Mouse (Mus musculus) c-Kit-positive CD71-positive TER-119-positive erythroid progenitor cells, embryonic 14.5 days (primary cell): Measurements from ENCODE around the gene Samd13.

Source experiments
- DNase-seq: peaks from one replicate; pipeline ENCODE4 v3.0.0-alpha.2; 2013; ENCODE audit warnings: low spot score

Gene Samd13

DNA sequence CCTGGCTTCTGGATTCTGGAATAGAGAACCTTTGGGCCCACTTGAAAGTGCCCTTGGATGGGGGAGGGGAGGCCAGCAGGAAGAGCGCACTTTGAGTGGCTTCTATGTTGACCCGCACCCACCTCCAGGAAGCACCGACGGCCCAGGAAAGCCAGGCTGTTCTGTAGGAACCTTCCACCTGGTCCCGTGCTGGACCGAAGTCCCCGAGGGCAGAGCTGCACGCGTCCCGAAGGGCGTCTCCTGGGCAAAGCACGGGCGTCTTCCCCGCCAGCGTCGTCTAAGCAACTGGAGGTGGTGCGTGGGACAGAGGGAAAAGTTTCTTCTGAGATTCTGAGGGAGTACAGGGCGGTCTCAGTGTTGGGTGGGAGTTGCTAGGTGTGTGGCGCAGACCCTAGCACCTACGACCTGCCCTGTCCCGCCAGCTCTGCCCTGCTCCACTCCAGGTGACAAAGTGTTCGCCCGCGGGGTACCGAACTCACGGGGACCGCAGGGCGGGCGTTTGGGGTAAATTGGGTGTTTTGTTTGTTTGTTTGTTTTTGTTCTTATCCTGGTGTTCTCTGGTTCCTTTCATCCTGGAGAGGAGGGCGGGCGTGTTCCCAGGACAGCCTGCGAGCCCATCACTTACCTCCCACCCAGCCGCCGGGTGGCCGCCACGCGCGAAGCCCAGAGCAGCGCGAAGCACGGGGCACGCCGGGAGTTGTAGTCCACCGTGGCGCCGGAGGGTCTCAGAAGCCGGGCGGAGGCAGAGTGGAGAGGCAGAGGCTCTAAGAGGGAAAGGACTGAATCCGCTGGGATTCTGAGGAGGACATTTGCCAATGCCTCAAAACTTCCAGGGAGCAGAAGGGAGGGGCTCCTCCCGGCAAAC, at the start of gene Samd13:
TSS of gene Samd13 (minus strand) at position 782 of the 865 bp plus-strand sequence.
- DNase-seq, result no peak

DNA sequence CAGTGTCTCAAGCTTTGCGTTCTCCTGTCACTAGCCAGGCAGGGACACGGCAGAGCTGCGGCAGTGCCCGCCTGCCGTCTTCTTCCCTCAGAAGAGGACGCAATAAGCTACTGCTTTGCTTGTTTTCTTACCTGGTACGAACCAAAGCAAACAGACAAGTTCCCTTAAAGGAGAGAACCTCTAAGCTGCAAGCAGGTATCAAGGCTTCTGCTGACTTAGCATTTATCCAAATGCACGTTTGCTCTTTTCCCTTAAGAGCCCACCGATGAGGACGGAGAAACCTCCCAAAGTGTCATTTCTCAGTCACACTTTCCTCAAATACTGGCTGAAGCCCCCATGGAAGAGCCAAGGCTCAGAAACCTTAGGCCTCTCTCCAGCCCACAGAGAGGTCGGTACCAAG, 46.1 kb upstream of the Samd13 start:
- no peak for DNase-seq

DNA sequence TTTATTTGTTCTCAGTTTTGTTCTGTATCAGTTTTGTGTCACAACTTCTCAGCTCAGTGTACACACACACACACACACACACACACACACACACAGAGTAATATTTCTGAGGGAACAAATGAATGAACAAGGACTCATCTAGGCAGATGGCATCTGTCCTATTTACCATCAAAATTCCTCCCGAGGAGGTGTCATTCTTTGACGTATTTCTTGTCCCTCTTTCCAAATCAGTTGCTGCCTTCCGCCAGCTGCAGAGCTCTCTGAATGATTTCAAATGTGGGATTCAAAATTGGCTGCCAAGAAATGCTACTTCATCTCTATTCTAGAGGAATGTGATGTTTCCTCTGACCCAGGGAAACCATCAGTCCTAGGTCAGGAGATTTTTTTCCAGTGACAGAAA, 37.6 kb upstream of the Samd13 start:
- no peak for DNase-seq

DNA sequence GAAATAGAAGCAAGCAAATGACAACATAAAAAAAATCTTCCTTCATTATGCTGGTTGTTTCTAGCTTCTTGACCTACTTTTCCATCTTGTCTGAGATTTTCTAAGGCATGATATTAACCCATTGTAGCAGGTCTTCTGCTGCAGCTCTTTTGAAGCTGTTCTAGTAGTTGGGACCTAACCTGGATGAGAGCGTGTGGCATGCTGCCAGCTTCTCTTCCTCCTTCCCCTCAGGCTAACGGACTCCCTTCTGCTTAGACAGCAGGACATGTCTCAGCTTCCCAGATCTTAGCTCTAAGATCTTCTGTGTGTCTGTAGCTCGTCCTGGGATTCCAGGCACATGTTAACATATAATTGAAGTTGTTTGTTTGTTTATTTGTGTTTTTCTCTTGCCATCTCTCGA, 34.3 kb upstream of the Samd13 start:
- no peak for DNase-seq

DNA sequence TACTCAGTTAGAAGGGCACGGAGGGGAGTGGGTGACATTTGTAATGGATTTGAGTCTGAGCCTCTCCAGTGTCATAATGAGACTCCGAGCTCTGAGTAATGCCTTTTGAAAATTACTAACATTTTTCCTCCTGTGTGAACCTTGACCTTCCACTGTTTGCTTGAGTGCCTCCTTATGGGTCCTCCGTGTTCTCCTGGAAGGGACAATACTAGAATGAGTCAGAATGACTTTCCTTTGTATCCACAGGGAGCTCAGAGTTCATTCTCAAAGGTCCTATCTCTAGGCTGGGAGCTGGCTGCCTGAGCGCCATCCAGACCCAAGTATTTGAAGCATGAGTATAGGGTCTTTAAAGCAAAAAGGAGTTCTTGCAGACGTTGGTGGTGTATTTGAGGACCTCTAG, 32.9 kb upstream of the Samd13 start:
- DNase-seq, result no peak

DNA sequence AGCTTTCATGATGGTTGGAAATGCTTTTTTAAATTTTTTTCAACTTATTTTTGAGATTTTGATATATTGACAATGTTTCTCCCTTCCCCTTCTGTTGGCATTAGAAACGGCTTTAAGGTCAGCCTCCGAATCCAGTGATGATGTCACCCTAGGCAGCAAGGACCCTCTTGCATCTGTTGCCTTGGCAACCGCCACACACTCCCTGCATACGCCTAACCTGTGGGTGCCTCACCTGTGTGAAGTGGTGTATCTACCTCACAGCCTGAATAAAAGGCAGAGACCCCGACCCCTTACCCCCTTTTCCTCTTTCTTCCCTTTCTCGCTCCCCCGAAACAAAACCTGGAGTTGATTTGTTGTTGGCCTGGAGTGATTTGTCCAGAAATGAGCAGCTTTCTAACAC, 26.9 kb upstream of the Samd13 start:
- DNase-seq, result no peak

DNA sequence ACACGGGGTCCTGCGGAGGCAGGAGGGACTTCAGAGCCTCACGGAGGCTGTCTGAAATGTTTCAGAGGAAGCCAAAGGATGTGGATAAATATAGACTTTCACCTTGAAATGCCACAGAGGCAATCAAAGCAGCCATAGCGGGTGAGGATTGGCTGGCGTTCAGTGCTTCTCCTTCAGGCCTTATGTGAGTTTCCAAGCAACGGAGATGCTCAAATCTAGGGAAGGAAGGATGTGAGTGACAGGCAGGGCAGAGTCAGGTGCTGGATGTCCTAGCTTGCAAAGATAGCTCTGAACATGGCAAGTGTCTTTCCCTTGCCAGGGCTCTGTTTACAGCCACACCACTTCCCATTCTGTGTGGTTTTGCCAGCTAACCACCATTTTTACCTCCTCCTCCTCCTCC, 26.2 kb upstream of the Samd13 start:
- DNase-seq, result no peak

DNA sequence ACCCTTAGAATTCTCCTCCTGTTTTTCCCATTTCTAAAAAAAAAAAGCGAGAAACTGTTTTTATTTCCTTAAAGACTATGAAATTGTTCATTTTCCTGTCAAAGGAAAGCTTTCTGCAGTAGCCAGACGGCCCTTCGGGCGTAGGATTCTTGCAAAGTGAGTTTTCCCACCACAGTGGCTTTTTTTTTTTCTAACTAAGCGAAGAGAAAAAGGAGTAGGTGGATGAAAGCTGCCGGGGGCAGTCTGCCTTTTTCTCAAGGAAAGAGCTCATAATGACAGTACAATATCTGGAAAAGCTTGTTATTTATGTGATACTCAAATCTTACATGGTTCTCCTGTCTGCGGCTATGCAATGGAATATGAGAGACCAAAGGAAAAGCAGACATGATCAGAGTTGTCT, 25.7 kb upstream of the Samd13 start:
- no peak for DNase-seq

DNA sequence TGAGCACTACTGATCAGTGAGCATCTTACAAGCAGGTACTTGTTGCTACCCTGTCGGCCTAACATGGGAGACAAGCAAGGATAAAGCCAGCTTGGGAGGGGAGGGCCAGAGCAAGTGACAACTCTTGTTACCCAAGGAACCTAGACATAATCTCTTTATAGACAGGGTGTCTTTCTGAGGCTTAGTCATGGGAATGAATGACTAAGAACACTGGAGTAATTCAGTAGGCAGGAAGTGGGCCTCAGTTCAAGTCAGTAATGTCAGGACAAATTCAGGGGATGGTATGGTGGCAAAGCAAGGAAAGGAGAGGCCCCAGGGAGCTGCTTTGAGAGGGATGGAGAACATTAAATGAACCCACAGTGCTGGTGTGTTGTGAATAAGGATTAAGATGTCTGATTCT, 23.7 kb upstream of the Samd13 start:
- no peak for DNase-seq

DNA sequence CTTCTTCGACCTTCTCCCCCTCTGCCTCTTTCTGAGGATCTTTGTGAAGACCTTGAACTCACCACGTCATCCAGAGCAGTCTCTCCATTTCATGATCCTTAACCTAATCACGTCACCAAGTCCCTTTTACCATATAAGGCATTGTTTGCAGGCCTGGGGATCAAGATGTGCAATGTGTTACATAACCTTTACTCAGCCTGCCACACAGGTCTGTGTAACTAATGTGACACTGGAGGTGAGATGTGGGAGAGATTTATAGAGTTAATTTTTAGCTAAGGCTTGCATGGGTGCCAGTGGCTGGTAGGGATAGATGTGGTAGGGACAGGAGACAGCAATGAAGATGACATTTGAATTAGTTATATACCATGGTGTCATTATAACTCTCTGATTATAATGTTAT, 23.0 kb upstream of the Samd13 start:
- no peak for DNase-seq

DNA sequence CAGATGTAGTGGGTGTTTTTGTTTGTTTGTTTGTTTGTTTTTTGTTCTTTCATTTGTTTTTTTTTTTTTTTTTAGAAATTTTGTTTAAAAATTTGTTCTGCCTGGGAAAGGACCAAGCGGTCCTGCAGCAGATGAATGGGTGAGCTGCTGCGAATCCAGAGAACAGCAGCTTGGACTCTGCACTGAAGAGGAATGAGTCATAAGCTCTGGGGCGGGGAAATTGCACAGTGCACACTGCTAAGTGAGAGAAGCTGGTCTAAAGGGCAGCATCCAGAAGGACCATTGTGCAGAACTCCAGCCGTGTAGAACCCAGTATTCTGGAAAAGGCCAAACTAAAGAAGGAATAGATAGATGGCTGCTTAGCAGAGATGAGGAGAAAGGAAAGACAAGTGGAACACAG, 18.7 kb upstream of the Samd13 start:
- DNase-seq, result no peak

DNA sequence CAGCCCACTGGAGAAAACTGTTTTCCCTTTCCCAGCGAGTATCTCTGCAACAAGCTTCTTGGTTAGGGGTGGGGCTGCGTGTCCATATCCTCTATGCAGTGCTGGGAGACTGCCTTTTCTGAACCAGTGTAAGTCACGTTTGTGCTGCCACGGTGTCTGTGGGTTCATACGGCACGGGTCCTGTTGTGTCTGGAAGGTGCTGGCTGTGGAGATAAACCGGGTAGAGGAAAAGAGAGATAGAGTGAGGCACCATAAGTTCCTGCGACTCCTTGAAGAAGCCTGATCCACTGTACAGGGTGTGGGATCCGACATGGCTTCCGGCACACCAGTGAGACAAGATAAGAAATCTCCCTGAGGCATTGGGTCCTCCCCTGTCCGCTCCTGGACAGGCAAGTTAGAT, 14.7 kb upstream of the Samd13 start:
- peak; percentile 50 for DNase-seq

DNA sequence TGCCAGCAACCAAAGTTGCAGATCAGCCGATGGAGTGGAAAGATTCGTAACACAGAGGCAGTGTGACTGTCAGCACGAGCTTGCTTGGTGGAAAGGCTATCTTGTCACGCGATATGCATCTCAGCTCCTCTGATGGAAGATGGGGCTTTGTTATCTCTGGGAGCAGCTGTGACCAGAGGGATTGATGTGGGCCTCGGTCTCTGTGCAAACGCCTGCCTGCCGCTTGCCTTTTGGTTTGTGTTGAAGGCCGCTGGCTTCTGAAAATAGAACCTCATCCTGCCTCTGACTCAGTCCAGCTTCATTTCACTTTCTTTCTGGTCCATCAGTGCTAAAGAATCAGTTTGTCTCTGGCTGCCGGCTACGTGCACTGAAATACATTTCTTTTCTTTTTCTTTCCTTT, 13.6 kb upstream of the Samd13 start:
- DNase-seq, result peak; percentile 36

DNA sequence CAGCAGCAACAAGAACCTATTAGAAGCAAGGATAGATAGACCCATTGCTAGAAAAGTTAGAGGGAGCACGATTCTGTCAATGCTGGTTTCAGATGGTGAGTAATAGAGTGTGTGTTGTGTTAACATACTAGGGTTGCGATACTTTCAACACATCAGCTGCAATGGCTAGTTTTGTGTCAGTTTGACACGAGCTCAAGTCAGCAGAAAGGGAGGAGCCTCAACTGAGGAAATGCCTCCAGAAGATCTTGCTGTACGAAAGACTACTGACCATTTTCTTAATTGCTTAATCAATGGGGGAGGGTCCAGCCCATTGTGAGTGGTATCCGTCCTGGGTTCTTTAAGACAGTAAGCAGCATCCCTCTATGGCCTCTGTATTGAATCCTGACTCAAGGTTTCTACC, 7.2 kb upstream of the Samd13 start:
- no peak for DNase-seq

DNA sequence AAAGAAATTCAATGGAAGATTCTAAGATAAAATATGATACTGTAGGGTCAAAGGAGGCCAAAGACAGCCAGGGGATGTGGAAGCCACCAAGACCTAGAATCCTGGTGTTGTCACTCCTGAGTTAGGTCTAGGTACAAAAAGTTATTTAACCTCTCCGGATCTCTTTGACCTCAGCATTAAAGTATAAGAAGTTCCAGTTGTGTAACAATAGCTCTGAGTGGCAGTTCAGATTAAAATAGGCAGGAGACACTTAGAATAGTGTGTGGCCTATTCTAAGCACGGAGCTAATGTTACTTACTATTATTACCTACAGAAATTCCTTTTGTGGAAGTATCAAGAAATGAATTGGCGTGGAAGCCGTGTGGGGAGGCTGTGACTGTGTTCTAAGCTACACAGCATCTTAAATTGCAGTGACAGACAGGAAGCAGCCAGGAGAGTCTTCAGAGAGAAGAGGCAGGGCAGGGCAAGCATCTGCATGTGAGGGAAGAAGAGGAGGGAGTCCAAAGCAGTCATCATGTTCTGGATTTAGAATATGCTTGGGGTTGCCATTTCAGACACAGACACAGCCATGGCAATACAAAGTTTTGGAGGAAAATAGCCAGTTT, 1.8 kb upstream of the Samd13 start:
- no peak for DNase-seq

DNA sequence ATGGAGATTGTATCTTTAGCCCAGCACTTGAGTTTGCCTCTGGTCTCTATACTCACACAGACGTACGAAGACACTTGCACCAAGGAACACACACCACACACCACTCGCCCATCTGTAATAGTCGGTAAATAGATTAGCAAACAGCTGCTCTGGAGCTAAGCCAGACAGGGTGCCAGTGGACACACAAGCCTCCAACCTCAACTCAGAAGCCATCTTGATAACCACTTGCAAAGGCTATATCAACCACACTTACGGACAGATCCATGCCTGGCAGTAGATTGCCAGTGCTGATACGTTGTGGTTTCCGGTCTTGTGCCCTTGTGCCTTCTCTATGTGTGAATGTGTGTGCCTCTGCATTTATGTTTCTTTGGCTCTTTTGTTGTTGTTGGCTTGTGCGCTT, 1.0 kb upstream of the Samd13 start:
- no peak for DNase-seq

DNA sequence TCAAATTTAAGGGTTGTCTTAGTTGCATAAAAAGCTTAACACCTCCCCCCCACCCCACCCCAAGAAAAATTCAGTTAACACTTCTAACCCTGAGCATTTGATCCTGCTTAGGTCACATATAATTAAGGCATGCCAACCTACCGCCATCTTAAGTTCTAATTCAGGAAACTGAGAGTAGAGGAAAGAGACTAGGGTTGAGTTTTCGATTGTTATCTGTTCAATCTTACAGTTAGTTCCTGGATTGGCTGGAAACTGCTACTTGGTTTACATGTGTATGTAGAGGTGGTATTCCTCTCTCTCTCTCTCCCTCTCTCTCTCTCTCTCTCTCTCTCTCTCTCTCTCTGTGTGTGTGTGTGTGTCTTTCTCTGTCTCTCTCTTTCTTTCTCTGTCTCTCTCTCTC, 2.3 kb downstream of the Samd13 start:
- DNase-seq, result no peak

DNA sequence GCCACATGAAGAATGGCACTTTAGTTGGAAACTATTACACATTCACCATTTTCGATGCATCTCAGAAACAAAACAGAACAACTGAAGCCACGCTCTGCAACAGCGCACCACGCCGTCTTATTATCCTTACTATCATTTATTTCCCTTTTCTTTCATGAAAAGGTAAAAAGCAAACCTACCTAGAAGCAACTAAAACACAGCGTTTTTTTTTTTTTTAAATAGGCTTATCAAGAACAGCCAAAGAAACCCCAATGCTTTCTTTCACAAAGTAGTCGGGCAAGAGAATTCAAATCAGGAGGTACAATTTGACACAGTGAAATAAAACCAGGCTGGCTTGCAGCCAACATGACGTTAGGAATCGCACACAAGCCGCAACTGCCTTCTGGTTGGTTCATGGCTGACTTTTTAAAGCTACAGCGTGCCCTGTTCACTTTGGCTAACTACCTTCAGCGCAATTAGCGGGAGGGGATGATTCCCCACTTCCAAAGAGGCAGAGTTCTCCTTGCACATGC, 3.2 kb downstream of the Samd13 start:
- no peak for DNase-seq

DNA sequence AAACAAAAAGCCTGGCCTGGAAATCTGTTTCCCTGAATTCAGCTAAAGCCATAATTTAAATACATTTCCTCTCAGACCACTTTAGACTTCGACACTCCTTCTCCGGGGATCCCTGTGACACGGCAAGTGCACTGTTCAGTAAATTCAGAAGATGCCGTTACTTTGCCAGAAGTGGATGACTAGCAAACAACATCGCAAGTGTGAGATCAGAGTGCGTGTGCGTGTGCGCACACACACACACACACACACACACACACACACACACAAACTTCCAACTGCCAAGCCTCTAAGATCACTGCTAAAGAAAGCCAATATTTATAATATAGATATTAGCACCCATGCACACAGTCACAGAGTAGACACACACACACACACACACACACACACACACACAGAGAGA, 3.7 kb downstream of the Samd13 start:
- no peak for DNase-seq

DNA sequence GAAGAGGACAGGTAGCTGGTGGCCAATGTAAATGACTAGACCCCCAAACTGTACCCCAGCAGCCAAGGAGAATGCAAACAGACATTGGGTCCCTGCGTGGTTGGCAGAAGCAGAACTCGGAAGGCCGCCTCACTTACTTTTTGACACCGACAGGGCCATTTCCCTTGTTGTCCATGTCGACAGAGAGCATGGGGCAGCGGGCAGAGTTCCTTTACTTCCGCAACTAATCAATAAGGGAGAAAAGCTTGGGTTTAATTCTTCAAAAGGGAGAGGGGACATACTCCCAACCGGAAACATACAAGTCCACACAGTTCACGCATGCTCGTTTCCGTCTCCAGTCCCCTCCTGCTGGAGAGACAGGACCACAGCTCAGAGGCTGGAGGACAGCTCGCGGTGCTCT, 4.8 kb downstream of the Samd13 start:
- no peak for DNase-seq

DNA sequence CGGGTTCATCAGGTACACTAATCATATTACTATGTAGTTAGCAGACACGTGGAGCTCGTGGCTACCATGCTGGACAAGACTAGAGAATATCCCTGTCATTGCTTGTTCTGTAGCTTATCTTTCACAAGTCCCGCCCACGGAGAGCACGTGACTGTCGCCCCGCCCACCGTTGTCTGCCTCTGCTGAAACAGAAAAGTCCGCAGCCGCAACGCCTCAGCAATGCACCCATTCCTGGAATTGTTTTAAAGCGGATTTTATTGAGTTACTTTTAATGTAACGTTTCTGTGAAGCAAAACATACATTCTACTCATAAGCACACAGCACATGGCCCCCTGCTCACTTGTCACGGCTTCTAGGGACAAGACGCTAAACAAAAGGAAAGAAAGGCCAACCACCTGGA, 5.7 kb downstream of the Samd13 start:
- no peak for DNase-seq

DNA sequence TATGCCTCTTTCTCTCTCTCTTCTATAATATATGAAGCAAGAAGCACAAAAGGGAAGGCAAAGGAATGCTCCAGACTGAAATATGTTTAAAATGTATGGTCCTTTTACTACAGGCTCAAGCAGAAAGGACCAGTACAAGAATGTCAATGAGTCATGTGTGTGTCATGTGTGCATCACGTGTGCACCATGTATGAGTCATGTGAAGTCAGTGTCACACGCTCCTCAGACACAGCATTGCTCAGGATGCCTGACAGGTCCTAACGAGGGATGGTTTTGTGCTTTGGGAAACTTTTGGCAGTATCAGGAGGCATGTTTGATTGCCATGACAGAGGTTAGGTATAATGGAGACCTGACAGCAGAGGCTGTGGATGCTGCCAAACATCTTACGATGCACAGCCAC, 9.2 kb downstream of the Samd13 start:
- no peak for DNase-seq

DNA sequence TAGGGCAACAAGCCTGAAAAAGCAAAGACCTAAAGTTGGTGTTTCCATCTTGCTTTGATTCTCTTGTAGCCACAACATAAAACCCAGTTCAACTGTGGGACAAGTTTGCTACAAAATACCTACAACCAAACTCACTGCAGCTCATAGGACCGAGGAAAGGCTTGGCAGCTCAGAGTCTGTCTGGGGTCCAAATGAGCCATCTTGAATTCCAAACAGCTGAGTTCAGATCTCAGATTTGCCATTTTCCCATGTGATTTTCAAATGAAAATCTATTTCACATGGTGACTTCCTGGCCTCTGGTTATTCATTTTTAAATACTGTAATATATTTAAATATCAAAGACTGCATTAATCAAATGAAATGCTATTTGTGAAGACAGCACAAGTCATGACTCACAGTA, 10.3 kb downstream of the Samd13 start:
- no peak for DNase-seq

DNA sequence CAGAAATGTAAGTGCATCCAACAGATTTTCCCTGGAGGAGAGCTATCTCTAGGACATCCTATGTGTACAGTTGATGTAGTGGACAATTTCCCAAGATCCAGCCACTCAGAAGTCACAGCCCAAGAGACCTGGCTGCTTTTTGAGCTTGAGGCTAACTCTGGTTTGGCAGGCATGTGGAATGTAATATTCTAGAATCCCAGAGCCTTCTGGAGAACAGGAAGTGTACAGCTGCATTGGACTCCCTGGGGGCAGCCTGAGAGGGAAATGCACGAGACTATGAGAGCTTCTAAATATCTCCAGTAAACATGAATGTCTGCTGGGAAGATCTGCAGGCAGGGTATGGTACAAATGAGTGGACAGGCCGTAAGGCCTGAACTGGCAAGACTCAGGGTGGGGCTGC, 14.3 kb downstream of the Samd13 start:
- DNase-seq, result no peak
